Mouse (Mus musculus): ENCODE data around the gene Ddi2. TPM values are rescaled to one million over a fixed set of nuclear protein-coding genes. Genes with fewer than 3 reads are reported as not detected.

Ddi2 gene
- polyA plus RNA-seq, 1 experiment from 2014 or later, result 13.2 TPM

- Histone ChIP-seq H3K27ac (replicated peaks) (0 out of 2 replicates have a peak overlapping the region, but pooled peaks have one; percentile 32), H3K9ac (peak overlapping the region; percentile 3; the same call in 1 of the 2 replicates), H3K9me3 (no peaks in the 10 kb centered on the region), H3K4me1 (peaks cover 63% of the 10 kb centered on the region), H3K4me2 (no peak overlapping the region), H3K36me3 (peaks cover 57% of the 10 kb centered on the region), H3K4me3 (no peak overlapping the region), H3K27me3 (replicated peaks) (no peaks in the 10 kb centered on the region)
- ATAC-seq (ENCODE audit: extremely low read depth, insufficient number of reproducible peaks, low FRiP score, low TSS enrichment), result no peak
- 86% methylated on average over 13 of the region's 13 CpGs for WGBS
Observed at GRCm38 (mm10) chr4:141653813-141654212, 69.4 kb downstream of the Ddi2 start.

GRCm38 (mm10) chr4:141653044-141653443 is 70.2 kb downstream of the Ddi2 start:
- Histone ChIP-seq H3K27ac (replicated peaks) (no peak overlapping the region), H3K27me3 (replicated peaks) (no peaks in the 10 kb centered on the region), H3K9ac (no peak overlapping the region), H3K4me1 (peaks cover 59% of the 10 kb centered on the region), H3K4me3 (no peak overlapping the region), H3K9me3 (no peaks in the 10 kb centered on the region), H3K4me2 (no peak overlapping the region), H3K36me3 (peaks cover 60% of the 10 kb centered on the region)
- 77% methylated on average over 8 of the region's 8 CpGs for WGBS
- no peak for ATAC-seq (ENCODE audit: extremely low read depth, insufficient number of reproducible peaks, low FRiP score, low TSS enrichment)

GRCm38 (mm10) chr4:141651944-141652343 is 71.3 kb downstream of the Ddi2 start:
- no peaks in the 10 kb centered on the region for H3K27me3 ChIP-seq (replicated peaks)
- H3K4me3 ChIP-seq, result no peak overlapping the region
- H3K9me3 ChIP-seq, result no peaks in the 10 kb centered on the region
- peaks cover 64% of the 10 kb centered on the region for H3K36me3 ChIP-seq
- H3K27ac ChIP-seq (replicated peaks), result no peak overlapping the region
- no peak for ATAC-seq (ENCODE audit: extremely low read depth, insufficient number of reproducible peaks, low FRiP score, low TSS enrichment)
- H3K9ac ChIP-seq, result no peak overlapping the region
- WGBS, result 76% methylated on average over 10 of the region's 10 CpGs
- H3K4me2 ChIP-seq, result no peak overlapping the region
- peaks cover 54% of the 10 kb centered on the region for H3K4me1 ChIP-seq

- WGBS, result 67% methylated on average over 6 of the region's 6 CpGs
- Histone ChIP-seq H3K9ac (no peak overlapping the region), H3K4me1 (peaks cover 48% of the 10 kb centered on the region), H3K4me3 (no peak overlapping the region), H3K9me3 (no peaks in the 10 kb centered on the region), H3K27ac (replicated peaks) (no peak overlapping the region), H3K36me3 (peaks cover 68% of the 10 kb centered on the region), H3K27me3 (replicated peaks) (no peaks in the 10 kb centered on the region), H3K4me2 (no peak overlapping the region)
- no peak for ATAC-seq (ENCODE audit: extremely low read depth, insufficient number of reproducible peaks, low FRiP score, low TSS enrichment)
Observed at GRCm38 (mm10) chr4:141651286-141651685, 71.9 kb downstream of the Ddi2 start.

GRCm38 (mm10) chr4:141649244-141649643 is 74.0 kb downstream of the Ddi2 start:
- WGBS, result 60% methylated on average over 6 of the region's 6 CpGs
- H3K9ac ChIP-seq, result no peak overlapping the region
- peak overlapping the region; percentile 20 for H3K27ac ChIP-seq (replicated peaks)

GRCm38 (mm10) chr4:141648262-141648661 is 75.0 kb downstream of the Ddi2 start:
- no peak for ATAC-seq (ENCODE audit: extremely low read depth, insufficient number of reproducible peaks, low FRiP score, low TSS enrichment)
- H3K9ac ChIP-seq, result no peak overlapping the region
- H3K4me3 ChIP-seq, result no peak overlapping the region
- H3K36me3 ChIP-seq, result peaks cover 53% of the 10 kb centered on the region
- no peaks in the 10 kb centered on the region for H3K9me3 ChIP-seq
- no peak overlapping the region for H3K4me2 ChIP-seq
- no peak overlapping the region for H3K27ac ChIP-seq (replicated peaks)
- 87% methylated on average over 5 of the region's 5 CpGs for WGBS
- H3K4me1 ChIP-seq, result peaks cover 44% of the 10 kb centered on the region
- no peaks in the 10 kb centered on the region for H3K27me3 ChIP-seq (replicated peaks)

More at GRCm38 (mm10) chr4:141649244-141649643, 74.0 kb downstream of the Ddi2 start:
- no peak overlapping the region for H3K4me2 ChIP-seq
- H3K9me3 ChIP-seq, result no peaks in the 10 kb centered on the region
- H3K4me3 ChIP-seq, result no peak overlapping the region
- H3K4me1 ChIP-seq, result peaks cover 40% of the 10 kb centered on the region
- peaks cover 63% of the 10 kb centered on the region for H3K36me3 ChIP-seq
- H3K27me3 ChIP-seq (replicated peaks), result no peaks in the 10 kb centered on the region
- ATAC-seq (ENCODE audit: extremely low read depth, insufficient number of reproducible peaks, low FRiP score, low TSS enrichment), result no peak

- no peak for ATAC-seq (ENCODE audit: extremely low read depth, insufficient number of reproducible peaks, low FRiP score, low TSS enrichment)
- no peaks in the 10 kb centered on the region for H3K9me3 ChIP-seq
- H3K4me1 ChIP-seq, result peaks cover 48% of the 10 kb centered on the region
- no peak overlapping the region for H3K27ac ChIP-seq (replicated peaks)
- H3K27me3 ChIP-seq (replicated peaks), result no peaks in the 10 kb centered on the region
- H3K4me3 ChIP-seq, result no peak overlapping the region
- 90% methylated on average over 3 of the region's 3 CpGs for WGBS
- H3K4me2 ChIP-seq, result no peak overlapping the region
- H3K36me3 ChIP-seq, result peaks cover 48% of the 10 kb centered on the region
- no peak overlapping the region for H3K9ac ChIP-seq
Observed at GRCm38 (mm10) chr4:141647187-141647586, 76.0 kb downstream of the Ddi2 start.

- Histone ChIP-seq H3K4me3 (no peak overlapping the region), H3K4me1 (peaks cover 46% of the 10 kb centered on the region), H3K9ac (no peak overlapping the region), H3K9me3 (no peaks in the 10 kb centered on the region), H3K27ac (replicated peaks) (no peak overlapping the region), H3K27me3 (replicated peaks) (no peaks in the 10 kb centered on the region), H3K4me2 (no peak overlapping the region), H3K36me3 (peaks cover 50% of the 10 kb centered on the region)
- no peak for ATAC-seq (ENCODE audit: extremely low read depth, insufficient number of reproducible peaks, low FRiP score, low TSS enrichment)
- WGBS, result 89% methylated on average over 8 of the region's 8 CpGs
Observed at GRCm38 (mm10) chr4:141645988-141646387, 77.2 kb downstream of the Ddi2 start.

GRCm38 (mm10) chr4:141643118-141643855 is 79.9 kb downstream of the Ddi2 start:
- peak; percentile 64 for ATAC-seq (ENCODE audit: extremely low read depth, insufficient number of reproducible peaks, low FRiP score, low TSS enrichment)

GRCm38 (mm10) chr4:141641961-141642811 is 81.0 kb downstream of the Ddi2 start:
- H3K4me2 ChIP-seq, result 0 out of 2 replicates have a peak overlapping the region, but pooled peaks have one; percentile 49
- H3K9ac ChIP-seq, result peak overlapping the region; percentile 71
- 79% methylated on average over 25 of the region's 25 CpGs for WGBS

More at GRCm38 (mm10) chr4:141643118-141643855, 79.9 kb downstream of the Ddi2 start:
- Histone ChIP-seq H3K4me3 (no peak overlapping the region), H3K27me3 (replicated peaks) (no peaks in the 10 kb centered on the region), H3K9me3 (no peaks in the 10 kb centered on the region), H3K9ac (peak overlapping the region; percentile 64), H3K4me1 (peaks cover 35% of the 10 kb centered on the region), H3K4me2 (peak overlapping the region; percentile 49), H3K36me3 (peaks cover 63% of the 10 kb centered on the region), H3K27ac (replicated peaks) (peak overlapping the region; percentile 96)
- 13% methylated on average over 7 of the region's 7 CpGs for WGBS

GRCm38 (mm10) chr4:141641353-141641771 is 81.9 kb downstream of the Ddi2 start:
- H3K27ac ChIP-seq (replicated peaks), result peak overlapping the region; percentile 96; the same call in 1 of the 2 replicates
- H3K9ac ChIP-seq, result no peak overlapping the region
- no peak overlapping the region for H3K4me2 ChIP-seq
- H3K9me3 ChIP-seq, result no peaks in the 10 kb centered on the region
- H3K4me1 ChIP-seq, result peaks cover 32% of the 10 kb centered on the region
- ATAC-seq (ENCODE audit: extremely low read depth, insufficient number of reproducible peaks, low FRiP score, low TSS enrichment), result no peak
- no peak overlapping the region for H3K4me3 ChIP-seq
- H3K36me3 ChIP-seq, result peaks cover 65% of the 10 kb centered on the region
- 72% methylated on average over 7 of the region's 7 CpGs for WGBS
- H3K27me3 ChIP-seq (replicated peaks), result no peaks in the 10 kb centered on the region

More at GRCm38 (mm10) chr4:141641961-141642811, 81.0 kb downstream of the Ddi2 start:
- ATAC-seq (ENCODE audit: extremely low read depth, insufficient number of reproducible peaks, low FRiP score, low TSS enrichment), result no peak
- peaks cover 32% of the 10 kb centered on the region for H3K4me1 ChIP-seq
- peaks cover 65% of the 10 kb centered on the region for H3K36me3 ChIP-seq
- peak overlapping the region; percentile 96 for H3K27ac ChIP-seq (replicated peaks)
- no peaks in the 10 kb centered on the region for H3K27me3 ChIP-seq (replicated peaks)
- no peak overlapping the region for H3K4me3 ChIP-seq
- H3K9me3 ChIP-seq, result no peaks in the 10 kb centered on the region
